Mouse (Mus musculus) kidney, embryonic 16.5 days (tissue): ENCODE results near the gene Hivep3. TPM values are rescaled to one million over a fixed set of nuclear protein-coding genes. Genes with fewer than 3 reads are reported as not detected.

Experiments used
- ATAC-seq: fragments of 200-750 bp; cut with Nextera tagmentation; 2 replicates; pipeline ENCODE4 v1.8.0; 2017; ENCODE audit warnings: moderate TSS enrichment; ENCODE audit not compliant: low FRiP score, low TSS enrichment
- H3K27ac ChIP-seq: fragments of 300-500 bp; sonication (generic); 2 replicates; pipeline ENCODE4 v1.5.1; 2014; ENCODE audit warnings: low read length
- H3K27me3 ChIP-seq: fragments of 300-500 bp; sonication (generic); 2 replicates; pipeline ENCODE4 v1.6.1; 2014; ENCODE audit warnings: low read length, control low read depth, mixed read lengths; ENCODE audit not compliant: insufficient read depth
- H3K36me3 ChIP-seq: fragments of 300-500 bp; sonication (generic); 2 replicates; pipeline ENCODE4 v1.6.1; 2014; ENCODE audit warnings: low read length, control low read depth, mixed read lengths; ENCODE audit not compliant: insufficient read depth
- H3K4me1 ChIP-seq: fragments of 300-500 bp; sonication (generic); 2 replicates; pipeline ENCODE4 v1.6.1; 2014; ENCODE audit warnings: low read length, control low read depth, mixed read lengths; ENCODE audit not compliant: insufficient read depth
- H3K4me2 ChIP-seq: fragments of 300-500 bp; sonication (generic); replicated peaks from 2 replicates; pipeline ENCODE4 v1.6.1; 2014; ENCODE audit warnings: low read depth, low read length
- H3K4me3 ChIP-seq: fragments of 300-500 bp; sonication (generic); 2 replicates; pipeline ENCODE4 v1.5.1; 2014; ENCODE audit warnings: mild to moderate bottlenecking, low read length
- H3K9ac ChIP-seq: fragments of 300-500 bp; sonication (generic); replicated peaks from 2 replicates; pipeline ENCODE4 v1.6.1; 2014; ENCODE audit warnings: low read length
- H3K9me3 ChIP-seq: fragments of 300-500 bp; sonication (generic); 2 replicates; pipeline ENCODE4 v1.6.1; 2016; ENCODE audit warnings: low read length, control low read depth
- WGBS: fragments of 180-500 bp; shearing (Covaris S2); extraction: QIAGEN DNeasy Blood & Tissue Kit; methylation state at CpG from one replicate; pipeline ENCODE4 v1.1.7; 2014; 5-methylcytosine and 5-hydroxymethylcytosine counted together
- polyA plus RNA-seq: library from polyadenylated mRNA; unstranded; fragments of >200 nt; fragmentation: Nextera tagmentation; extraction: Ambion mirVana; gene quantifications from 2 replicates; pipeline ENCODE4 v1.2.1, GENCODE M21; 2015

Gene Hivep3
- polyA plus RNA-seq, 1 experiment from 2014 or later: 7.0 TPM

DNA sequence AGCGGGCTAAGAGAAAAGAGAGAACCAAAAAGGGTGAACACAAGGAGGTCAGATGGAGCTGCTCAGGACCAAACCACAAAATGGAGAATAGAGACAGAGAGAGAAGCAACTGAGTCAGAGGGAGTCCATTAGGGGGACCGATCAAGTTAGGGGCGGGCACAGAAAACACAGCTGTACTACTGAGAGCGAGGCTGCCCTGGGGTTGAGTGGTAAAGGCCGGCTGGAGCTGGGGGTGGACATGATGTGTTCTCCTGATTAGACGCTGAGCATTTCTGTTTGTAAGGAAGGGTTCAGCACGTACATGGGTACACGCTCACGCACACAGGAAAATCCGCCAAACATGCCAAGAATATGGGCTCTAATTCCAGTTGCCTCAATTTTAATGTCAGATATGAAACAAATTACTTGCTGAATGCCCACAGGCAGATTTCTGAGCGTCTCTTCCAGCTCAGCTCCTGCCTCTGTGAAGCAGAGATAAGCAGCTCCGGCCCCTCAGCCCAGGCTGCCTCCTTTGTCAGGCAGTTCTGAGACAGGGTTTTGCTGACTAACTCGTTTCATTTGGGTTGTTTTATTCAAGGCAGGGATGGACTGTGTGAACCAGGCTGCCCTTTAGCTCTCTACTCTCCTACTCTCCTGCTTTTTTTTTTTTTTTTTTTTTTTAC is 161.3 kb downstream of the Hivep3 start:
- Histone ChIP-seq H3K4me3 (no peak overlapping the region), H3K27ac (no peak overlapping the region), H3K4me2 (no peak overlapping the region), H3K9ac (no peak overlapping the region), H3K4me1 (no peaks in the 10 kb centered on the region), H3K36me3 (no peaks in the 10 kb centered on the region), H3K9me3 (no peaks in the 10 kb centered on the region), H3K27me3 (no peaks in the 10 kb centered on the region; the same call in 1 of the 2 replicates)
- 68% methylated on average over 13 of the region's 13 CpGs for WGBS
- no peak for ATAC-seq

DNA sequence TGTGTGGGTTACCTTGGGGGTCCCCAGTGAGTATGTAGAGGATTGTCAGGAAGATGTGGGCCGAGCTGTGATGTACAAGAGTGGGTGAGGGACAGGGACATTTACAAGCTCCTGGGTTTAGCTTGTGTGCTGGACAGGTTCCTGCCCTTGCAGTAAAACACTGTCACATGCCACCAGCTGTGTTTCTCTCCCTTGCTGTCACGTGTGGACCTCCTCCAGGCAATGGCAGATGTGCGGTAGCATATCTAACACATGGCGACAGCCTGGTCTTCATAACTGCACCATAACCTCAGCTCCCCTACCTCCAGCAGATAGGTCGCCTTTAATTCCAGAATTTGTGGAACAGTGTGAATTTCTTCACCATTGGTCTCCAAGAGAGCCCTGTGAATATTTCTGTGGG is 161.9 kb downstream of the Hivep3 start:
- H3K4me1 ChIP-seq: no peaks in the 10 kb centered on the region
- H3K27me3 ChIP-seq: no peaks in the 10 kb centered on the region; the same call in 1 of the 2 replicates
- H3K4me3 ChIP-seq: no peak overlapping the region
- H3K4me2 ChIP-seq: no peak overlapping the region
- 62% methylated on average over 5 of the region's 5 CpGs for whole genome bisulfite sequencing
- H3K27ac ChIP-seq: no peak overlapping the region
- no peak overlapping the region for H3K9ac ChIP-seq
- no peaks in the 10 kb centered on the region for H3K9me3 ChIP-seq
- ATAC-seq: no peak
- no peaks in the 10 kb centered on the region for H3K36me3 ChIP-seq

GRCm38 (mm10) chr4:119896572-119896971 is 163.0 kb downstream of the Hivep3 start:
- Histone ChIP-seq H3K9ac (no peak overlapping the region), H3K27me3 (no peaks in the 10 kb centered on the region; the same call in 1 of the 2 replicates), H3K4me1 (no peaks in the 10 kb centered on the region), H3K4me2 (no peak overlapping the region), H3K9me3 (no peaks in the 10 kb centered on the region), H3K4me3 (no peak overlapping the region), H3K27ac (no peak overlapping the region), H3K36me3 (no peaks in the 10 kb centered on the region)
- WGBS: 63% methylated on average over 3 of the region's 3 CpGs
- ATAC-seq: no peak

- 76% methylated on average over 6 of the region's 6 CpGs for WGBS
- ATAC-seq: no peak
- H3K27me3 ChIP-seq: no peaks in the 10 kb centered on the region; the same call in 1 of the 2 replicates
- H3K9ac ChIP-seq: no peak overlapping the region
- H3K36me3 ChIP-seq: no peaks in the 10 kb centered on the region
- no peak overlapping the region for H3K4me3 ChIP-seq
- no peaks in the 10 kb centered on the region for H3K9me3 ChIP-seq
- no peak overlapping the region for H3K4me2 ChIP-seq
- H3K4me1 ChIP-seq: no peaks in the 10 kb centered on the region
- no peak overlapping the region for H3K27ac ChIP-seq
Observed at GRCm38 (mm10) chr4:119897054-119897855, 163.7 kb downstream of the Hivep3 start.

- Histone ChIP-seq H3K9ac (no peak overlapping the region), H3K9me3 (no peaks in the 10 kb centered on the region), H3K36me3 (no peaks in the 10 kb centered on the region), H3K27me3 (no peaks in the 10 kb centered on the region; the same call in 1 of the 2 replicates), H3K4me2 (no peak overlapping the region), H3K4me3 (no peak overlapping the region), H3K27ac (no peak overlapping the region), H3K4me1 (no peaks in the 10 kb centered on the region)
- 60% methylated on average over 16 of the region's 16 CpGs for WGBS
- no peak for ATAC-seq
Observed at GRCm38 (mm10) chr4:119901556-119902491, 168.2 kb downstream of the Hivep3 start.

GRCm38 (mm10) chr4:119903328-119903727 is 169.7 kb downstream of the Hivep3 start:
- Histone ChIP-seq H3K9ac (no peak overlapping the region), H3K4me3 (no peak overlapping the region), H3K4me1 (no peaks in the 10 kb centered on the region), H3K4me2 (no peak overlapping the region), H3K9me3 (no peaks in the 10 kb centered on the region), H3K27ac (no peak overlapping the region), H3K27me3 (no peaks in the 10 kb centered on the region; the same call in 1 of the 2 replicates), H3K36me3 (no peaks in the 10 kb centered on the region)
- ATAC-seq: no peak

- Histone ChIP-seq H3K9me3 (no peaks in the 10 kb centered on the region), H3K36me3 (no peaks in the 10 kb centered on the region), H3K4me2 (no peak overlapping the region), H3K4me1 (no peaks in the 10 kb centered on the region), H3K27me3 (no peaks in the 10 kb centered on the region; the same call in 1 of the 2 replicates), H3K4me3 (no peak overlapping the region), H3K9ac (no peak overlapping the region), H3K27ac (no peak overlapping the region)
- WGBS: 45% methylated on average over 1 of the region's 1 CpGs
- ATAC-seq: no peak
Observed at GRCm38 (mm10) chr4:119903806-119904205, 170.2 kb downstream of the Hivep3 start.

GRCm38 (mm10) chr4:119904296-119904695 is 170.7 kb downstream of the Hivep3 start:
- Histone ChIP-seq H3K4me2 (no peak overlapping the region), H3K36me3 (no peaks in the 10 kb centered on the region), H3K9me3 (no peaks in the 10 kb centered on the region), H3K4me1 (no peaks in the 10 kb centered on the region), H3K4me3 (no peak overlapping the region), H3K27me3 (no peaks in the 10 kb centered on the region), H3K9ac (no peak overlapping the region), H3K27ac (no peak overlapping the region)
- 76% methylated on average over 4 of the region's 4 CpGs for WGBS
- ATAC-seq: no peak

DNA sequence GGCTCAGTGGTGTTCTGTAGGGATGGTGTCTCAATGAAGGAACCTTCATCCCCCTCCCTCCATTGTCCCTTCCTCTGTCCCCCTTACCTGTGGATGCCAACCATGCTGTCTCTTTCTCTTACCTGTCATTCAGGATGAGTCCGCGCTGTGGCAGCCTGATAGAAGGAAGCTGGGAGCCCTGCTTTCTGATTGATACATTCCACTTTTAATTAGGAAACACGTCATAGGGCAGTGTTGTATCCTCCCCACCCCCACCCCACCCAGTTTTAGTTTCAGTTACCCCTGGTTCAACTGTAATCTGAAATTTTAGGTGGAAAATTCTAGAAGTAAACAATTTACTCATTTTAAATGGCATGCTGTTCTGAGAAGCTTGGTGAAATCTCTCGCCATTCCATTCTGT is 173.5 kb downstream of the Hivep3 start:
- Histone ChIP-seq H3K9me3 (no peaks in the 10 kb centered on the region), H3K27ac (no peak overlapping the region), H3K4me3 (no peak overlapping the region), H3K27me3 (no peaks in the 10 kb centered on the region), H3K36me3 (no peaks in the 10 kb centered on the region), H3K4me2 (no peak overlapping the region), H3K4me1 (no peaks in the 10 kb centered on the region), H3K9ac (no peak overlapping the region)
- 90% methylated on average over 4 of the region's 4 CpGs for WGBS
- ATAC-seq: no peak
